Mouse (Mus musculus): ENCODE data around the gene Mga.

DNA sequence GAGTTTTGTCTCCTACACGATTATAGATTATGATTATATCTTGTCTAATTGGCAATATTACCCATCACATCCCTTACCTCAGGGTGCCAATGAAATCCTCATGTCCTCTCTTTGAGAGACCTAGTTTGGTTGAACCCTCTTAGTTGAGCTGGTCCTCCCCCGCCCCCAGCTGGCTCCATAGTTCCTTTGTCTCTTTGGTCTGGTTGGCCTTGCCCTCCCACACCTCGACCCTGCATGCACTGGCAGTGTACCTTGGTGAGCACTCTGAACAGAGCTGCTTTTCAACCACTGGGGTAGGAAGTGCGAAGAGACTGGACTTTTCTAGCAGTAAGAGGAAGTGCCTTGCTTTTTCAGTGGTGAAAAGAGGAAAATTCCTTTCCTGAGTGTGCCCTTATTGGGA lies 104.9 kb downstream of the Mga start:
- TF ChIP-seq CTCF (IDR thresholded peaks at IDR 0.05) (no peak), EP300 (IDR thresholded peaks at IDR 0.05) (no peak)
